Mouse (Mus musculus) CD4-positive, CD25-positive, alpha-beta regulatory T cell (primary cell): Measurements from ENCODE around the gene Cdh1. TPM values are rescaled to one million over a fixed set of nuclear protein-coding genes. Genes with fewer than 3 reads are reported as not detected.

Experiments used
- polyA plus RNA-seq: library from polyadenylated mRNA; unstranded; fragments of 100-300 nt; shearing (Covaris generic); gene quantifications from one replicate; pipeline ENCODE4 v1.2.1, GENCODE M21; 2017

Gene Cdh1
- polyA plus RNA-seq, result 0.20 TPM

DNA sequence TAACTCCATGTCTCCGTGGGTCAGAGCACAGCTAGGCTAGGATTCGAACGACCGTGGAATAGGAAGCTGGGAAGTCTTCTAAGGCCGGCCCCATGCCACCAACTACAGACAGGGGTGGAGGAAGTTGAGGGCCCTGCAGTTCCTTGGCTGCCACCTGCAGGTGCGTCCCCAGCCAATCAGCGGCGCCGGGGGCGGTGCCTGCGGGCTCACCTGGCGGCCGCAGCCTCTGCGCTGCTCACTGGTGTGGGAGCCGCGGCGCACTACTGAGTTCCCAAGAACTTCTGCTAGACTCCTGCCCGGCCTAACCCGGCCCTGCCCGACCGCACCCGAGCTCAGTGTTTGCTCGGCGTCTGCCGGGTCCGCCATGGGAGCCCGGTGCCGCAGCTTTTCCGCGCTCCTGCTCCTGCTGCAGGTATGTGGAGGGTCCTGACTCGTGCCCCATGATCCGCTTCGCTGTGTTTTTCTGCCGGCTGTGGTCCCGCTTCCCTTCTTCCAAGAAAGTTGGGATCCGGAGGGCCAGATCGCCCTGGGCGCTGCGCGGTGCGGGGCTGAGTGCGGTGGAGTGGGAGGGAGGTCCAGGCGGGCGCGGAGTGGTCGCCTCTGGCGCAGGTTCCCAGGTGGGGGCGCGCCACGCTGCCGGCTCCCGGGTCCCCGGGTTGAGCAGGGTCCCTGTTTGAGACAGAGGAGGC is at the start of gene Cdh1:
TSS of gene Cdh1 (plus strand) at position 221 of the 689 bp plus-strand sequence.

GRCm38 (mm10) chr8:106573168-106573567 is 30.0 kb upstream of the Cdh1 start, which contains the start of gene Gm10073:
TSS of gene Gm10073 (minus strand) at chr8:106573461.

GRCm38 (mm10) chr8:106682971-106683668 is 80.0 kb downstream of the Cdh1 start, which contains the start of gene Tango6:
TSS of gene Tango6 (plus strand) at chr8:106683068.

Other genes starting within 250 kb of the Cdh1 start
- 7.9 TPM for gene Zfp90, start 188.0 kb upstream of the Cdh1 start, polyA plus RNA-seq
- gene 6030452D12Rik, start 102.8 kb upstream of the Cdh1 start, polyA plus RNA-seq, result not detected
- not detected for gene Cdh3, start 92.5 kb upstream of the Cdh1 start, polyA plus RNA-seq
- 7.6 TPM for gene Gm10073, start 29.9 kb upstream of the Cdh1 start, polyA plus RNA-seq
- 12.4 TPM for gene Tango6, start 79.7 kb downstream of the Cdh1 start, polyA plus RNA-seq